Mouse (Mus musculus) midbrain, embryonic 16.5 days (tissue): ENCODE data around the gene Zzef1. TPM values are rescaled to one million over a fixed set of nuclear protein-coding genes. Genes with fewer than 3 reads are reported as not detected.
A peak's percentile ranks its signal among the peaks of the same experiment; 100 is the strongest.

Source experiments
- ATAC-seq: fragments of 200-750 bp; cut with Nextera tagmentation; 2 replicates; pipeline ENCODE4 v1.8.0; 2017; ENCODE audit warnings: moderate TSS enrichment
- H3K27ac ChIP-seq: fragments of 300-500 bp; sonication (generic); 2 replicates; pipeline ENCODE4 v1.5.1; 2014; ENCODE audit warnings: mild to moderate bottlenecking, low read length, mixed read lengths
- H3K27me3 ChIP-seq: fragments of 300-500 bp; sonication (generic); 2 replicates; pipeline ENCODE4 v1.6.1; 2014; ENCODE audit warnings: low read depth, low read length, mixed read lengths; ENCODE audit not compliant: control insufficient read depth, insufficient read depth
- H3K36me3 ChIP-seq: fragments of 300-500 bp; sonication (generic); 2 replicates; pipeline ENCODE4 v1.6.1; 2014; ENCODE audit warnings: mild to moderate bottlenecking, low read length, moderate library complexity, mixed read lengths; ENCODE audit not compliant: control insufficient read depth, insufficient read depth
- H3K4me1 ChIP-seq: fragments of 300-500 bp; sonication (generic); 2 replicates; pipeline ENCODE4 v1.6.1; 2014; ENCODE audit warnings: mild to moderate bottlenecking, low read length, mixed read lengths; ENCODE audit not compliant: control insufficient read depth, insufficient read depth
- H3K4me2 ChIP-seq: fragments of 300-500 bp; sonication (generic); 2 replicates; pipeline ENCODE4 v1.6.1; 2014; ENCODE audit warnings: mild to moderate bottlenecking, low read length, mixed read lengths
- H3K4me3 ChIP-seq: fragments of 300-500 bp; sonication (generic); 2 replicates; pipeline ENCODE4 v1.5.1; 2014; ENCODE audit warnings: low read depth, mild to moderate bottlenecking, low read length, moderate library complexity, mixed read lengths
- H3K9ac ChIP-seq: fragments of 300-500 bp; sonication (generic); 2 replicates; pipeline ENCODE4 v1.6.1; 2014; ENCODE audit warnings: low read depth, low read length, mixed read lengths
- H3K9me3 ChIP-seq: fragments of 300-500 bp; sonication (generic); replicated peaks from 2 replicates; pipeline ENCODE4 v1.6.1; 2014; ENCODE audit warnings: mild to moderate bottlenecking, low read length, mixed read lengths; ENCODE audit not compliant: control insufficient read depth, poor library complexity, severe bottlenecking
- WGBS: fragments of 180-500 bp; shearing (Covaris S2); extraction: QIAGEN DNeasy Blood & Tissue Kit; methylation state at CpG from one replicate; pipeline ENCODE4 v1.1.7; 2014; 5-methylcytosine and 5-hydroxymethylcytosine counted together
- polyA plus RNA-seq: library from polyadenylated mRNA; unstranded; fragments of >200 nt; fragmentation: Nextera tagmentation; extraction: Ambion mirVana; gene quantifications from 2 replicates; pipeline ENCODE4 v1.2.1, GENCODE M21; 2015

Gene Zzef1
- polyA plus RNA-seq, 1 experiment from 2014 or later: 13.3 TPM

- Histone ChIP-seq H3K36me3 (no peaks in the 10 kb centered on the region), H3K4me3 (peak overlapping the region; percentile 20), H3K27me3 (no peaks in the 10 kb centered on the region), H3K27ac (no peak overlapping the region), H3K4me1 (peaks cover 3% of the 10 kb centered on the region; the same call in 1 of the 2 replicates), H3K4me2 (peak overlapping the region; percentile 34), H3K9ac (peak overlapping the region; percentile 22; the same call in 1 of the 2 replicates), H3K9me3 (no peaks in the 10 kb centered on the region)
- peak; percentile 48; the same call in 1 of the 2 replicates for ATAC-seq
- 21% methylated on average over 20 of the region's 20 CpGs for WGBS
Measured at GRCm38 (mm10) chr11:72940208-72941143, 144.4 kb downstream of the Zzef1 start.

- WGBS: 68% methylated on average over 7 of the region's 7 CpGs
- ATAC-seq: no peak
- Histone ChIP-seq H3K9ac (no peak overlapping the region), H3K36me3 (no peaks in the 10 kb centered on the region), H3K4me2 (no peak overlapping the region), H3K4me1 (peaks cover 3% of the 10 kb centered on the region; the same call in 1 of the 2 replicates), H3K9me3 (no peaks in the 10 kb centered on the region), H3K4me3 (no peak overlapping the region), H3K27ac (no peak overlapping the region), H3K27me3 (no peaks in the 10 kb centered on the region)
Measured at GRCm38 (mm10) chr11:72944996-72945793, 149.2 kb downstream of the Zzef1 start.

- H3K27ac ChIP-seq: no peak overlapping the region
- no peaks in the 10 kb centered on the region for H3K4me1 ChIP-seq
- no peak overlapping the region for H3K9ac ChIP-seq
- H3K36me3 ChIP-seq: no peaks in the 10 kb centered on the region
- no peak overlapping the region for H3K4me2 ChIP-seq
- ATAC-seq: no peak
- H3K4me3 ChIP-seq: no peak overlapping the region
- no peaks in the 10 kb centered on the region for H3K27me3 ChIP-seq
- WGBS: 64% methylated on average over 6 of the region's 6 CpGs
- no peaks in the 10 kb centered on the region for H3K9me3 ChIP-seq
Measured at GRCm38 (mm10) chr11:72945875-72946559, 150.0 kb downstream of the Zzef1 start.

- WGBS: 55% methylated on average over 6 of the region's 6 CpGs
- no peaks in the 10 kb centered on the region for H3K36me3 ChIP-seq
- no peak overlapping the region for H3K4me2 ChIP-seq
- H3K9me3 ChIP-seq: no peaks in the 10 kb centered on the region
- H3K4me3 ChIP-seq: no peak overlapping the region
- H3K9ac ChIP-seq: no peak overlapping the region
- no peak for ATAC-seq
- no peaks in the 10 kb centered on the region for H3K4me1 ChIP-seq
- no peaks in the 10 kb centered on the region for H3K27me3 ChIP-seq
- no peak overlapping the region for H3K27ac ChIP-seq
Measured at GRCm38 (mm10) chr11:72946560-72947119, 150.6 kb downstream of the Zzef1 start.

- no peak overlapping the region for H3K27ac ChIP-seq
- ATAC-seq: no peak
- H3K9ac ChIP-seq: no peak overlapping the region
- no peak overlapping the region for H3K4me2 ChIP-seq
- no peak overlapping the region for H3K4me3 ChIP-seq
- H3K9me3 ChIP-seq: no peaks in the 10 kb centered on the region
- WGBS: 51% methylated on average over 11 of the region's 11 CpGs
- H3K4me1 ChIP-seq: no peaks in the 10 kb centered on the region
- no peaks in the 10 kb centered on the region for H3K36me3 ChIP-seq
- no peaks in the 10 kb centered on the region for H3K27me3 ChIP-seq
Measured at GRCm38 (mm10) chr11:72947840-72948239, 151.8 kb downstream of the Zzef1 start.

- no peak overlapping the region for H3K4me3 ChIP-seq
- no peak for ATAC-seq
- 83% methylated on average over 7 of the region's 7 CpGs for WGBS
Measured at GRCm38 (mm10) chr11:72948254-72948653, 152.2 kb downstream of the Zzef1 start.

GRCm38 (mm10) chr11:72951137-72952000 lies 155.3 kb downstream of the Zzef1 start:
- H3K36me3 ChIP-seq: no peaks in the 10 kb centered on the region
- H3K9me3 ChIP-seq: no peaks in the 10 kb centered on the region
- WGBS: 73% methylated on average over 22 of the region's 22 CpGs
- H3K4me2 ChIP-seq: no peak overlapping the region
- H3K4me1 ChIP-seq: no peaks in the 10 kb centered on the region
- no peak for ATAC-seq
- no peak overlapping the region for H3K27ac ChIP-seq
- no peak overlapping the region for H3K9ac ChIP-seq
- H3K4me3 ChIP-seq: no peak overlapping the region
- no peaks in the 10 kb centered on the region for H3K27me3 ChIP-seq

More at GRCm38 (mm10) chr11:72948254-72948653, 152.2 kb downstream of the Zzef1 start:
- Histone ChIP-seq H3K27ac (no peak overlapping the region), H3K27me3 (no peaks in the 10 kb centered on the region), H3K36me3 (no peaks in the 10 kb centered on the region), H3K4me2 (no peak overlapping the region), H3K9ac (no peak overlapping the region), H3K9me3 (no peaks in the 10 kb centered on the region), H3K4me1 (no peaks in the 10 kb centered on the region)

- 61% methylated on average over 3 of the region's 3 CpGs for WGBS
- no peak overlapping the region for H3K27ac ChIP-seq
- H3K36me3 ChIP-seq: no peaks in the 10 kb centered on the region
Measured at GRCm38 (mm10) chr11:72952226-72952625, 156.2 kb downstream of the Zzef1 start.

More at GRCm38 (mm10) chr11:72952226-72952625, 156.2 kb downstream of the Zzef1 start:
- H3K27me3 ChIP-seq: no peaks in the 10 kb centered on the region
- H3K4me2 ChIP-seq: no peak overlapping the region
- no peaks in the 10 kb centered on the region for H3K4me1 ChIP-seq
- H3K4me3 ChIP-seq: no peak overlapping the region
- H3K9ac ChIP-seq: no peak overlapping the region
- ATAC-seq: no peak
- no peaks in the 10 kb centered on the region for H3K9me3 ChIP-seq
